Mouse (Mus musculus): ENCODE results near the gene Btbd35f20.
"Not testable (repeated sequence)": the region's sequence is repeated elsewhere in the genome, so short reads cannot be mapped to it uniquely, and the experiment has no call there.

The Btbd35f20 gene

GRCm38 (mm10) chrX:4291145-4291544, at the start of gene Btbd35f20:
TSS of gene Btbd35f20 (minus strand) at chrX:4291245.
- DNase-seq (ENCODE audit: low read depth, low spot score) = not testable (repeated sequence)
